Mouse (Mus musculus): ENCODE data around the gene Sgip1.

The Sgip1 gene

GRCm38 (mm10) chr4:102979385-102979784 is 238.3 kb downstream of the Sgip1 start:
- no peak for DNase-seq

DNA sequence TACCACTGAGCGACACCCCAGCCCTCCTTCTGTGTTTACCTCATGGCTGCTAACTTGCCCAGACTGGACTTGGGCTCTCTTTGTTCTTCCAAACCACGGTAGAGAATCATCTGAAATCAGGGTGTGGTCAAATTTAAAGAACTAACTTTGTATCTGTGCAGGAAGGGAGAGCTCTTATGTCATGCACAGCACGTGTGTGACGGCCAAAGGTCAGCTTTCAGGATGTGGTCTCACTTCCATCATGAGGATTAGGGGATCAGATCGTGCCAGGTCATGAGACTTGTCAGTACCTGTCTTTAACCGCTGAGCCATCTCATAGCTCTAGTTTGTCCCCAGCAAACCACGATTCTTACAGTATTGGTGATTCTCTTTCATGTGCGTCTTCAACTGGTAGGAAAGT is 240.6 kb downstream of the Sgip1 start:
- DNase-seq = no peak

DNA sequence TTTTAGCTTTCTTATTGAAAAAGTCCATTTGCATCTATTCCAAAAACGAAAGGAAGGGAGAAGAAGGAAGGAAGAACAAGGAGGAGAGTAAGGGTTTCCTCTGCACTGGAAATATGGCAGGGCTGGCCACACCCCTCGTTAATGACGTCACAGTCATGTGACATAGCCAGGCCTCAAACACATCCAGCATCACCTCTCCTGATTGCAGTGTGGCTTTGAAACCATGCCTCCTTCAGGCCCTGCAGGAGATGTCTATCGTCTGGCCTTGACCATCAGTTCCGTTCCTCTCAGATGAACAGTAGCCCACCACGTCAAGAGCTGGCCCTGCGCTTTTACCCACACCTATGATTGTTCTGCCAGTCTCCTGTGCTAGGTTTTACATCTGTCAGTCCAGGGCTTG is 245.1 kb downstream of the Sgip1 start:
- DNase-seq = no peak

GRCm38 (mm10) chr4:102986917-102987316 is 245.8 kb downstream of the Sgip1 start:
- peak; percentile 16 for DNase-seq

DNA sequence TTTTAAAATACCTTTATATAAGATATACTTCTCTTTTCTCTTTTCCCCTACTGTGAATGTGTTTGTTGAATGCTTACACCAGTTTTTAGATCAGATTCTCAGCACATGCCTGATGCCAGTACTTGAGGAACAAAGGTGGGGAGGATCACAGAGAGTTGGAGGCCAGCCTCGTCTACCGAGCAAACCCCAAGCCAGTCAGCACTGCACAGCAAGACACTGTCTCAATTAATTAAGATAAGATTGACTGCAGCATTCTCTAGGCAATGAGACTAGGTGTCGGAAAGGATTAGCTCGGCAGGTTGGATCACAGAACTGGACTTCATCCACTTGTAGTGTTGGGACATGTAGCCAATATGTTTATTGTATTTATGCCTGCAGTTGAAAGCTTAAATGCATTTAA is 246.2 kb downstream of the Sgip1 start:
- no peak for DNase-seq

- DNase-seq = no peak
Measured at GRCm38 (mm10) chr4:102987756-102988155, 246.7 kb downstream of the Sgip1 start.

DNA sequence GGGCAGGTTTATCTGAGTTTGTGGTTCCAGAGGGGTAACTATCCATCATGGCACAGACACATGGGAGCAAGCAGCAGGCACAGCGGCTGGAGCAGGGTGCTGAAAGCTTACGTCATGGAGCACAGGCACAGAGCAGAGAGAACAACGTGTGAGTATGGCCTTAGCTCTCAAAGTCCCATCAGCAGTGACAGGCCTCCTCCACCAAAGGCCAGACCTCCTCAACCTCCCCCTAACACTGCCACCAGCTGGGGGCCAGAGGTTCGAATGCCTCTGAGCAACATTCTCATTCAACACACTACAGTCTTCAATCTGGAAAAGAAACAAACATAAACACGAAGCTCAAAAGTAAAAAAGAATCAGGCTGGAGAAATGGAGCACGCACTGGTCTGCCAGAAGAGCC is 247.4 kb downstream of the Sgip1 start:
- DNase-seq = no peak

DNA sequence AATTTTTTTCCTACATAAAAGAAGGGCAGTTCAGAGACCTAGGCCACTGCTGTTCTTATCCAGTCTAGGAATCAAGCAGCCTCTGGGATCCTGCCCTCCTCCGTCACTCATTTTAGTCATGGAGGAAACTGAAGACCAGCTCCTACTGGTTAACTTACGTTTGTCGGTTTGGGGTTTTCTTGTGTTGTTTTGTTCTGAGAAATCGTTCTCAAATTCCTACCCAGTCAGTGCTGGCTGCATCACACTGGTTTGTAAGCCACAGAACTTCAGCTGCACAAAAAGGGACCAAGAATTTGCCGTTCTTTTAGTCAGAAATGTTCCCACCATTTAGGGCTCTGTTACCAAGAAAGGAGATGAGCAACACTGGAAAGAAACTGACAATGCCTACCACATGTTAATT is 248.3 kb downstream of the Sgip1 start:
- no peak for DNase-seq

DNA sequence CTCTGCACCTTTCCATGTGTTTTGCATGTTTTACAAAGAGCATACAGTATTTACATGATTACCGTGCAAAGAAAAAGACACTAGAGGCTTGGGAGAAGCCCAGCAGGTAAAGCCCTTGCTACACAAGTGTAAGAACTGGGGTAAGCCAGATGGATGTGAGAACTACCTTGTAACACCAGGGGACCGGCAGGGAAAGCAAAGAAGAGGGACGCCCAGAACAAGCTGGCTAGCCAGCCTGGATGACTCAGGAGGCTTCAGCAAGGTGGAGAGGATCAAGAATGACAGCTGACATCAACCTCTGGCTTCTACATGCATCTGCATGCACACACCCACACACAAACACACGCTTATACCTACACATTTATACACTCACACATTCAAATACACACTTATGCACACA is 248.9 kb downstream of the Sgip1 start:
- DNase-seq = no peak

DNA sequence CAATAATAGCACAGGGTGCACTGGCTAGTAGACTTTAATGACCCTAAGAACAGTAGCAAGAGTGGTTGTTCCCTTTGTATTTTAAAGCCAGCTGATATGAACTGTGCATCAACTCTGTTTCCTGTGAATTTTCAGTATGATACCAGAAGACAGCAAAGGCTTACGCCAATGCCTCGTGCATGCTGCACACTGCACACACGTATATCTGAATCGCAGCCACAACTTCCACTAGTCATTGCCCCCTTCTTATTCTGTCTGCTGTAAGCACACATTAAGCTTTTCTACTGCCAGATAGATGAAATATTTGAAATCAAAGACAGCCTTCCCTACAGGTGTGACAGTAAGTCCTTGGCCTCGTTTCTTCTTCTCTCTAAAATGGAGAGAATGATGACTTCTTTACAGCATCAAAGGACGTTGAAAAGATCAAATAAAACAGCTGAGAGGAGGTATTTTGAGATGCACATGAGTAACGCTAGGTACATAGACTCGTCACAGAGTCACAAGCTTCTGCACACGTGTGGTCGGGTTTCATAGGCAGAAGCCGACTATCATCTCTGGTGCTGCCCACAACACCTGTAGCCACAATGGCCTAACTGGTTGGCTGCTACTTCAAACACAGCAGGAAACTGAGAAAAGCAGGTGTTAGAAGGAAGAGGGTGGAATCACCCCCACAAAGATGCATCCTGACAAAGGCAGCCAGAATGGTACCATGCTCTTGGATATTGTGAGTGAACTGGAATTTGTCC is 249.7 kb downstream of the Sgip1 start:
- DNase-seq = no peak

DNA sequence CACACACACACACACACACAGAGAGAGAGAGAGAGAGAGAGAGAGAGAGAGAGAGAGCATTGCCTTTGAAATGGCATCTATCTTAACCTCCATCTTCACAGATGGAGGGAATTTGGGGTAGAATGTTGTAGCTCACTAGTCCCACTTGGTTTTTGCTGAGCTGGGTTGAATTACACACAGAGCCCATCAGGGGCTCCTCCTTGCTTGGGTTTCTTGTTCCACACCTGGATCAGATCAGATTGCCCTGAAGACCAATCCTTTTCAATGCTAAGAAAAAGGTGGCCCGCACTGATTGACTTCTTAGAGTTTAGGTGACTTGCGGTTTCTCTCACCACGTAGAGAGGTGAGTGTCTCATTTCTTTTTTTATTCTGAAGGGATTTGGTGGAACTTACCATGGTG is 250.6 kb downstream of the Sgip1 start:
- DNase-seq = no peak

DNA sequence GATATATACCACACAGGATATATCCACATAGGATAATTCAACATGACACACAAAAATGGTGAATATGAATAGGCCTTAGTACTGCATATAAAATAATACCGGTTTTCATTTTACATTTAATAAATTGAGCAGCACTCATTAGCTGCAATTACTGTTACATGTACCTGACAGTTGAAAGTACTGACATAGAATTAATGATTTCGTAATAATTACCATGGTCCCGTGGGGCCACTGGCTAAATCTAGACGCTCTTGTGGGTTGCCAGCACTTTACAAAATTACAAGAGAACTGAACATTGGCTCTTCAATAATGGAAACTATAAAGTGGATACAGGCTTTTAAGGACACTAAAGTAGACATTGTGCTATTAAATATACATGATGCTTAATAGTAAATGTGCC is 263.6 kb downstream of the Sgip1 start:
- DNase-seq = no peak

- DNase-seq = no peak
Measured at GRCm38 (mm10) chr4:103005190-103005945, 264.3 kb downstream of the Sgip1 start.

DNA sequence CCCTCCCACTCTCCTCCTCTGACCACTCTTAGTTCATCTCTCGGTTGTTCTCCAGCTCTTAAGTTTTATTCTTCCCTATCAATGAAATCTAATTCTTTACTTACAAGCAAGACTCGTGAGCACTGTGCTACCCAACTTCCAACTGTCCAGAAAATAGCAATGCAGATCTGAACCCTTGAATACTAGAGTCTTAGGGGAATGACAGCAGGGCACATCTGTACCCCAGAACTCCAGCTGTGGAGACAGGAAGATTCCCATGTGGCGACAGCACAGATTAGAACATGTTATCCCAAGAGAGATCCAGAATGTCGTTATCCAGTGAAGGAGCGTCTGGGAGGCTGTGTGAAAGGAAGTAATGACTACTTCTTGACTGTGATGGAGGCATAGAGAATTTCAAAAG is 265.2 kb downstream of the Sgip1 start:
- no peak for DNase-seq

GRCm38 (mm10) chr4:103006943-103007418 is 265.9 kb downstream of the Sgip1 start:
- DNase-seq = no peak

DNA sequence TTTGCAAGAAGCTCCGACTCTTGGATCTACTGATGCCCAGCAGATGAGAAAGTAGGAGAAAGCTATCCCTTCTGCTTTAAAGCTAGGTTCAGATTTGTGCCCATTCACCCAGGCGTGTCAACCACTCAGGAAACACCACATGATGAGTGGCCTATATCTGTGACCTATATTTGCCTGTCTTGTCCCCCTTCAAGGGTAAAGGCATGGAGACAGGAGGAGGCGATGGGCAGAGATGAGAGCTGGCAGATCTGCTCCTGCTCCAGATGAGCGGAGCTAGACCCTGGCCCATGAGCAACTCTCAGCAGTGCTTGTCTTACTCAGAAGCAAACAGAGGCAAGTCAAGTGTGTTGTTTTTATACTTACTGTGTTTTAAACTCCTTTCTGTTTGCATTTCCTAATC is 269.6 kb downstream of the Sgip1 start:
- no peak for DNase-seq

- no peak for DNase-seq
Measured at GRCm38 (mm10) chr4:103011823-103012222, 270.7 kb downstream of the Sgip1 start.

DNA sequence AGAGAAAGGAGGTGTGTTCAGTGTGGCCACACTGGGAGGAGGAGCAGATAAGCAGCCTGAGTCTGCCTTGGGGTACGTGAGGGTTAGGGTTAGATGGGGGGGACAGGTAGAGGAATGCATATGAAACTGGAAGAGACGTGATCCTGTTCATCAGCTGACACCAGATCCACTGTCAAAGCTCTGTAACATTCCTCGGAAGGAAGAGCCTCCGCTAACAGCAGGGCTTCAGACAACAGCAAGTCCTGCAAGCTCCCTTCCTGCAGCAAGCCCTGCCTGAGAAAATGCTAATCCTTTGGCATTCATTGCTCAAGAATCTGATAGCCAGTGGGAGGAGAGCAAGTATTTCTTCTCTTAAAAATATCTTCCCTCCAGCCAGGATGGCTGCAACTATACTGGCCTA is 272.4 kb downstream of the Sgip1 start:
- no peak for DNase-seq
